Mouse (Mus musculus) stomach, embryonic 16.5 days (tissue): ENCODE data around the gene Nek2. TPM values are rescaled to one million over a fixed set of nuclear protein-coding genes. Genes with fewer than 3 reads are reported as not detected.
A peak's percentile ranks its signal among the peaks of the same experiment; 100 is the strongest.

Experiments
- ATAC-seq: fragments of 200-750 bp; cut with Nextera tagmentation; 2 replicates; pipeline ENCODE4 v1.8.0; 2017; ENCODE audit warnings: moderate number of reproducible peaks, moderate TSS enrichment; ENCODE audit not compliant: insufficient read depth, low FRiP score
- H3K27ac ChIP-seq: fragments of 300-500 bp; sonication (generic); 2 replicates; pipeline ENCODE4 v1.5.1; 2014; ENCODE audit warnings: low read length
- H3K27me3 ChIP-seq: fragments of 300-500 bp; sonication (generic); 2 replicates; pipeline ENCODE4 v1.6.1; 2014; ENCODE audit warnings: low read length, control low read depth, mixed read lengths; ENCODE audit not compliant: control insufficient read depth, insufficient read depth
- H3K36me3 ChIP-seq: fragments of 300-500 bp; sonication (generic); 2 replicates; pipeline ENCODE4 v1.6.1; 2014; ENCODE audit warnings: low read length; ENCODE audit not compliant: control insufficient read depth, insufficient read depth
- H3K4me1 ChIP-seq: fragments of 300-500 bp; sonication (generic); 2 replicates; pipeline ENCODE4 v1.6.1; 2014; ENCODE audit warnings: low read length, control low read depth, mixed read lengths; ENCODE audit not compliant: control insufficient read depth, insufficient read depth
- H3K4me2 ChIP-seq: fragments of 300-500 bp; sonication (generic); 2 replicates; pipeline ENCODE4 v1.6.1; 2014; ENCODE audit warnings: low read depth, low read length, mixed read lengths
- H3K4me3 ChIP-seq: fragments of 300-500 bp; sonication (generic); replicated peaks from 2 replicates; pipeline ENCODE4 v1.5.1; 2014; ENCODE audit warnings: mild to moderate bottlenecking, low read length
- H3K9ac ChIP-seq: fragments of 300-500 bp; sonication (generic); 2 replicates; pipeline ENCODE4 v1.6.1; 2014; ENCODE audit warnings: low read length
- H3K9me3 ChIP-seq: fragments of 300-500 bp; sonication (generic); replicated peaks from 2 replicates; pipeline ENCODE4 v1.6.1; 2016; ENCODE audit warnings: low read length, control low read depth; ENCODE audit not compliant: control insufficient read depth
- WGBS: fragments of 180-500 bp; shearing (Covaris S2); extraction: QIAGEN DNeasy Blood & Tissue Kit; methylation state at CpG from one replicate; pipeline ENCODE4 v1.1.7; 2014; 5-methylcytosine and 5-hydroxymethylcytosine counted together
- polyA plus RNA-seq: library from polyadenylated mRNA; unstranded; fragments of >200 nt; fragmentation: Nextera tagmentation; extraction: Ambion mirVana; gene quantifications from 2 replicates; pipeline ENCODE4 v1.2.1, GENCODE M21; 2015

The Nek2 gene
- polyA plus RNA-seq, 1 experiment from 2014 or later, result 32.1 TPM

GRCm38 (mm10) chr1:191808688-191809223, 12.5 kb upstream of the Nek2 start:
- WGBS, result 69% methylated on average over 12 of the region's 12 CpGs
- Histone ChIP-seq H3K4me1 (no peaks in the 10 kb centered on the region), H3K27ac (no peak overlapping the region), H3K4me2 (no peak overlapping the region), H3K9ac (no peak overlapping the region), H3K9me3 (no peaks in the 10 kb centered on the region), H3K4me3 (no peak overlapping the region), H3K36me3 (no peaks in the 10 kb centered on the region), H3K27me3 (no peaks in the 10 kb centered on the region)
- ATAC-seq, result peak; percentile 62

DNA sequence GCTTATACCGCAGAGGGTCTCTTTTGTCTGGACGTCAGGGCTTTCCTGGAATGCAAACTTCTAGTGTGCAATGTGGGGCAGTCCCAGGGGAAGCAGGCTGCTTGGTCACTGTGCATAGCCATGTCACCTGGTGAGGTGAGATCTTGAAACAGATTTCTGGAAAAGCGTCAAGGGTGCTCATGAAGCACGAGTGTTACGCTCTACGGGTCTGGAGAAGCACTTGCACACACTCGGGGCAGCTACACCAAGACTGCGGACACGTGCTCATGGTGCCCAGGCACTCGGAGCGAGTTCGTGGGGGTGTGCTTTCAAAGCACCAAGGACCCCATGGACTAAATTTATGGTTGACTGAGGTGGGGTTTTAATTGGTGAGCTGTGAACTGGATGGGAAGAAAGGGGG, 9.5 kb upstream of the Nek2 start:
- H3K4me2 ChIP-seq, result no peak overlapping the region
- H3K36me3 ChIP-seq, result no peaks in the 10 kb centered on the region
- 84% methylated on average over 12 of the region's 12 CpGs for WGBS
- no peaks in the 10 kb centered on the region for H3K4me1 ChIP-seq
- no peak overlapping the region for H3K9ac ChIP-seq
- no peak for ATAC-seq
- no peak overlapping the region for H3K4me3 ChIP-seq
- no peaks in the 10 kb centered on the region for H3K9me3 ChIP-seq
- H3K27me3 ChIP-seq, result no peaks in the 10 kb centered on the region
- H3K27ac ChIP-seq, result no peak overlapping the region

DNA sequence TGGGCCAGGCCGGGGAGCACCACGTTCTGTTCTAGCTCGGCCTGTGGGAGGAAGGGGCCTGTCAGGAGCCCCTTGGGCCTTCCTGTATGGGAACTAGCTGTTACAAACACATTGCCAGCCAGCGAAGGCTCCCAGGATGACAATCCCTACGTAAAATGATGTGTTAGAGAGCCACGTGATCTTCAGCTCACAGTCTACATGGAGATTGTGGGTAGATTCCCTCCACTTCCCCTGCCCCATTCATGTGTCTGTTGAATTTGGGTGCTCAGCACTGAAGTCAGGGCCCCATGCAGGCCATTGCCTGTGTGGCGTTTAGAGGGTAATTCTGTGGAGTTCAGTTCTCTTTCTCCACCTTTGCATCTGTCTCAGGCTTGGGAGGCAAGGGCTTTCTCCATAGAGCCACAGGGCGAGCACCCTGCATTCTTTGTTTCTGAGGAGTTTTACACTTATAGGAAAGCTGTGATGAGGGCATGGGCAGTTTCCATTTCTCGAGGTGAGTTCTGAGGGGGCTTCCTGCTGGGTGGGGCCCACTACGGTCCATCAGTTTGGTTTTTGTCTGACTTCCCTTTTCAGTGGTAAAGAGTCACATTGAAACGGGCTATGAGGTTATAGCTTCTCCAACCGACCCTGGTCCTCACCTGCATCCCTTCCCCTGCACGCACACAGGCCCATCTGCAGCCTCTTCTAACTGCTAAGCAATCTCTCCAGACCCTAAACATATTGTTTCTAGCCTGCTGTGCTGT, 8.1 kb upstream of the Nek2 start:
- Histone ChIP-seq H3K36me3 (no peaks in the 10 kb centered on the region), H3K4me3 (no peak overlapping the region), H3K4me1 (peaks cover 5% of the 10 kb centered on the region; the same call in 1 of the 2 replicates), H3K9ac (no peak overlapping the region), H3K27me3 (no peaks in the 10 kb centered on the region), H3K4me2 (no peak overlapping the region), H3K9me3 (no peaks in the 10 kb centered on the region), H3K27ac (no peak overlapping the region)
- no peak for ATAC-seq
- WGBS, result 82% methylated on average over 13 of the region's 13 CpGs

GRCm38 (mm10) chr1:191814240-191814639, 7.0 kb upstream of the Nek2 start:
- Histone ChIP-seq H3K27me3 (no peaks in the 10 kb centered on the region; the same call in 1 of the 2 replicates), H3K4me3 (no peak overlapping the region), H3K4me2 (no peak overlapping the region), H3K36me3 (no peaks in the 10 kb centered on the region), H3K27ac (no peak overlapping the region), H3K9me3 (no peaks in the 10 kb centered on the region), H3K9ac (no peak overlapping the region), H3K4me1 (peaks cover 5% of the 10 kb centered on the region; the same call in 1 of the 2 replicates)
- no peak for ATAC-seq
- WGBS, result 70% methylated on average over 4 of the region's 4 CpGs

- no peak for ATAC-seq
- WGBS, result 43% methylated on average over 5 of the region's 5 CpGs
- Histone ChIP-seq H3K4me3 (no peak overlapping the region), H3K27ac (no peak overlapping the region), H3K4me1 (peaks cover 5% of the 10 kb centered on the region; the same call in 1 of the 2 replicates), H3K36me3 (no peaks in the 10 kb centered on the region), H3K9ac (no peak overlapping the region), H3K27me3 (no peaks in the 10 kb centered on the region; the same call in 1 of the 2 replicates), H3K9me3 (no peaks in the 10 kb centered on the region), H3K4me2 (no peak overlapping the region)
Measured at GRCm38 (mm10) chr1:191814935-191815334, 6.3 kb upstream of the Nek2 start.

- H3K9ac ChIP-seq, result no peak overlapping the region
- no peak overlapping the region for H3K4me3 ChIP-seq
- H3K27ac ChIP-seq, result no peak overlapping the region
- H3K4me2 ChIP-seq, result no peak overlapping the region
- peaks cover 11% of the 10 kb centered on the region for H3K4me1 ChIP-seq
- no peak for ATAC-seq
- no peaks in the 10 kb centered on the region for H3K36me3 ChIP-seq
- WGBS, result 69% methylated on average over 3 of the region's 3 CpGs
- H3K9me3 ChIP-seq, result no peaks in the 10 kb centered on the region
- no peaks in the 10 kb centered on the region; the same call in 1 of the 2 replicates for H3K27me3 ChIP-seq
Measured at GRCm38 (mm10) chr1:191816596-191816995, 4.6 kb upstream of the Nek2 start.

GRCm38 (mm10) chr1:191817418-191818144, 3.7 kb upstream of the Nek2 start:
- Histone ChIP-seq H3K36me3 (no peaks in the 10 kb centered on the region), H3K9ac (peak overlapping the region; percentile 39; the same call in 1 of the 2 replicates), H3K9me3 (no peaks in the 10 kb centered on the region), H3K27me3 (no peaks in the 10 kb centered on the region; the same call in 1 of the 2 replicates), H3K27ac (peak overlapping the region; percentile 55; the same call in 1 of the 2 replicates), H3K4me2 (0 out of 2 replicates have a peak overlapping the region, but pooled peaks have one; percentile 9), H3K4me3 (no peak overlapping the region), H3K4me1 (peaks cover 18% of the 10 kb centered on the region)
- 33% methylated on average over 19 of the region's 19 CpGs for WGBS
- peak; percentile 75; the same call in 1 of the 2 replicates for ATAC-seq

DNA sequence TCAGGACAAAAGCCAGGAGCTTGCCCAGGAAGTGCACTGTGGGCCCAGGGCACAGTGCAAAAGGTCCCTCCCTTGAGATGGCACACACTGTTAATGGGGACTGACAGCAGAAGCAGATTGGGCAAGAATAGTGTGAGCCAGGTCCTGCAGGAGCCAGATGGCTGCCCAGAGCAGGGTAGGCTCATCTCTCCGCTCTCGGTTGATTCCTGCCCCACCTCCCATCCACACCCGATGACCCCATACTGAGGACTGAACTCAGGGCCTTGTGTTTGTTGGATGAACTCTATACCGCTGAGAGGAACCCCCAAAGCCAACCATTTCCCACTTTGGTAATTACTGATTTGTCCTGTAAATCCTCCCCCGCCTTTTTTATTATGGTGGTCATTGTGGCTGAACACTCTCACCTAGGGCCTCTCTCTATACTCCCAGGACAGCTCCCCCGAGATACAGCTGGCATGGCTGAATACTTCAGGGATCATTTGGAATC, 3.1 kb upstream of the Nek2 start:
- 49% methylated on average over 6 of the region's 6 CpGs for WGBS
- Histone ChIP-seq H3K36me3 (no peaks in the 10 kb centered on the region), H3K27ac (no peak overlapping the region), H3K4me3 (no peak overlapping the region), H3K9ac (no peak overlapping the region), H3K9me3 (no peaks in the 10 kb centered on the region), H3K4me1 (peaks cover 18% of the 10 kb centered on the region), H3K4me2 (no peak overlapping the region), H3K27me3 (no peaks in the 10 kb centered on the region; the same call in 1 of the 2 replicates)
- no peak for ATAC-seq

DNA sequence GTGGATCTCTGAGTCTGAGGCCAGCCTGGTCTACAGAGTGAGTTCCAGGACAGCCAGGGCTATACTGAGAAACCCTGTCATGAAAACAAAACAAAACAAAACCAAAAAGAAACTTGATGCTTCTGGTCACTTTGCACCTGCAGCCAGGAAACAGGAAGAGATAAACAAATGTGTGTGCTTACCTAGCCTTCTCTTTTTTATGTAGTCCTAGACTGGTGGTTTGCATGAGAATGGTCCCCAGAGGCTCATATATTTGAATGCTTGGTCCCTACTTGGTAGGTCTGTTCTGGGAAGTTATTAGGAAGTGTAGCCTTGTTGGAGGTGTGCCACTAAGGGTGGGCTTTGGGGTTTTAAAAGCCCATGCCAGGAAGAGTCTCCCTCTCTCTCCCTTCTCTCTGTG, 2.2 kb upstream of the Nek2 start:
- Histone ChIP-seq H3K27me3 (no peaks in the 10 kb centered on the region; the same call in 1 of the 2 replicates), H3K27ac (no peak overlapping the region), H3K9ac (no peak overlapping the region), H3K4me1 (peaks cover 18% of the 10 kb centered on the region), H3K4me3 (no peak overlapping the region), H3K36me3 (no peaks in the 10 kb centered on the region; the same call in 1 of the 2 replicates), H3K4me2 (no peak overlapping the region), H3K9me3 (no peaks in the 10 kb centered on the region)
- no peak for ATAC-seq
